Mouse (Mus musculus) liver, embryonic 16.5 days (tissue): Measurements from ENCODE around the gene Rex1bd. TPM values are rescaled to one million over a fixed set of nuclear protein-coding genes. Genes with fewer than 3 reads are reported as not detected.
A peak's percentile ranks its signal among the peaks of the same experiment; 100 is the strongest.
"Not testable (repeated sequence)": the region's sequence is repeated elsewhere in the genome, so short reads cannot be mapped to it uniquely, and the experiment has no call there.

Experiments
- ATAC-seq: fragments of 200-750 bp; cut with Nextera tagmentation; 2 replicates; pipeline ENCODE4 v1.8.0; 2017; ENCODE audit warnings: low read depth, mild to moderate bottlenecking, moderate number of reproducible peaks, moderate library complexity
- H3K27ac ChIP-seq: fragments of 300-500 bp; sonication (generic); 2 replicates; pipeline ENCODE4 v1.5.1; 2014; ENCODE audit warnings: mild to moderate bottlenecking, low read length
- H3K27me3 ChIP-seq: fragments of 300-500 bp; sonication (generic); 2 replicates; pipeline ENCODE4 v1.6.1; 2014; ENCODE audit warnings: low read depth, low read length, mixed read lengths; ENCODE audit not compliant: control insufficient read depth, insufficient read depth
- H3K36me3 ChIP-seq: fragments of 300-500 bp; sonication (generic); 2 replicates; pipeline ENCODE4 v1.6.1; 2014; ENCODE audit warnings: mild to moderate bottlenecking; ENCODE audit not compliant: control insufficient read depth, insufficient read depth
- H3K4me1 ChIP-seq: fragments of 300-500 bp; sonication (generic); 2 replicates; pipeline ENCODE4 v1.6.1; 2014; ENCODE audit warnings: low read depth, low read length, mixed read lengths; ENCODE audit not compliant: control insufficient read depth
- H3K4me2 ChIP-seq: fragments of 300-500 bp; sonication (generic); 2 replicates; pipeline ENCODE4 v1.6.1; 2014; ENCODE audit warnings: low read depth, low read length, mixed read lengths
- H3K4me3 ChIP-seq: fragments of 300-500 bp; sonication (generic); 2 replicates; pipeline ENCODE4 v1.5.1; 2014; ENCODE audit warnings: low read depth, mild to moderate bottlenecking, low read length
- H3K9ac ChIP-seq: fragments of 300-500 bp; sonication (generic); 2 replicates; pipeline ENCODE4 v1.6.1; 2014; ENCODE audit warnings: low read depth, low read length
- H3K9me3 ChIP-seq: fragments of 300-500 bp; sonication (generic); replicated peaks from 2 replicates; pipeline ENCODE4 v1.6.1; 2016; ENCODE audit warnings: low read length; ENCODE audit not compliant: control insufficient read depth
- WGBS: fragments of 180-500 bp; shearing (Covaris S2); extraction: QIAGEN DNeasy Blood & Tissue Kit; methylation state at CpG from one replicate; pipeline ENCODE4 v1.1.7; 2014; ENCODE audit not compliant: insufficient replicate concordance; 5-methylcytosine and 5-hydroxymethylcytosine counted together
- polyA plus RNA-seq: library from polyadenylated mRNA; unstranded; fragments of >200 nt; fragmentation: Nextera tagmentation; extraction: Ambion mirVana; gene quantifications from 2 replicates; pipeline ENCODE4 v1.2.1, GENCODE M21; 2015

The Rex1bd gene
- polyA plus RNA-seq, 1 experiment from 2014 or later = 55.6 TPM

DNA sequence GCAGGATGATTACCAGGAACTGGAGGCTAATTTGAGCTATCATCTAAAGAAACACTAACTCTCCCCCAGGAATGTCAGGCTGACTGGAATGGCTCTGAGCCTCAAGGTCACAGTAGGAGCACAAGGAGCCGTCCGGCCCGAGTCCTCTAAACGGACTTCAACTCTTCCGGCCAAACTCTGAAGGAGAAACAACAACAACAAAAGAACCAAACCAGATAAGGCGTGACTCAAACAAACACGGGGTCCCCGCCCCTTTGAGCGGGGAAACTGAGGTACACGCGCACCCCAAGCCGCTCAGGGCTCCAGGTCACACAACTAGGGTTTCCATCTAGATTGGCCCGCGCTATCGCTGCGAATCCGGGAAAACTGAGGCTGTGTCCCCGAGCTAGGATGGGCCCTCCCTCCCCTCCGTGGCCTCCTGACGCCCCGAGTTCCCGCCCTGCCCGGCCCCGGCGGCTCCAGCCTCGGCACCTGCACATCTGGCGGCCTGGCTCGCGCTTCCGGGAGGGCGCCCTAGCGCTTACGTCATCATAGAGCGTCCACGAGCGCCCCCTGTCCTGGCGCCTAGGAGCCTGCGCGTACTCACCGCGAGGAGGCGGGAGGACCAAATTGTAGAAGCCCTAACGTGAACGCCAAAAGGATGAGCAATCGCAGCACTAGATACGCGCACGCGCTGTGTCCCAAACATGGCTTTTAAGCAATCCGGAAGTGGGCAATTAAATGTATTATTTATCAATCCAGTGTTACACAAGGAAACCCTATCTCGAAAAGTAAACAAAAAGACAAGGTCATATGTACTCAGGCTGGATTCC, 16.2 kb upstream of the Rex1bd start:
- under 1% methylated on average over 51 of the region's 51 CpGs for WGBS

DNA sequence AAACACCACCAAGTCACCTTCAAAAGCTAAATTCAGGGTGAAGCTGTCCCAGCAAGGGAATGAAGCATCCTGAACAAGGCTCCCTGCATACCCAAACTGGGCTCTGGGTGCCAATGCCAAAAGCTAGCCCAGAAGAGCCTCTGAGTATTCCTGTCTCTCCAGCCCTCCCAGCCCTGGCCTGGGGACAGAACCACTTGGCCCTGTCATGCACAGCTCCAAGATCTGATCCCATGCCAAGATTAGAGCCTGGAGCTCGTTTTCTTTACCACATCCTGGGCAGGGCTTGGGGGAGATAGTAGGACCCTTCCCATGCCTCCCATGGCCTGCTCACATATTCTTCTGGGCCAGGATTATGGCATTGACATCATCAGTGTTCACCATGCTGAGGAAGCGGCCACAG, 13.1 kb upstream of the Rex1bd start:
- Histone ChIP-seq H3K4me2 (no peak overlapping the region), H3K9me3 (no peaks in the 10 kb centered on the region), H3K27me3 (no peaks in the 10 kb centered on the region), H3K27ac (no peak overlapping the region), H3K4me1 (peaks cover 14% of the 10 kb centered on the region), H3K36me3 (peaks cover 7% of the 10 kb centered on the region), H3K9ac (no peak overlapping the region), H3K4me3 (no peak overlapping the region)
- no peak for ATAC-seq
- WGBS = 40% methylated on average over 2 of the region's 2 CpGs

More for the DNA sequence above, 16.2 kb upstream of the Rex1bd start:
- peak overlapping the region; percentile 89 for H3K9ac ChIP-seq
- peak; percentile 83 for ATAC-seq
- H3K36me3 ChIP-seq = peaks cover 7% of the 10 kb centered on the region
- no peaks in the 10 kb centered on the region for H3K27me3 ChIP-seq
- H3K4me3 ChIP-seq = peak overlapping the region; percentile 84
- peaks cover 24% of the 10 kb centered on the region for H3K4me1 ChIP-seq
- H3K4me2 ChIP-seq = peak overlapping the region; percentile 86
- H3K27ac ChIP-seq = peak overlapping the region; percentile 92
- no peaks in the 10 kb centered on the region for H3K9me3 ChIP-seq

DNA sequence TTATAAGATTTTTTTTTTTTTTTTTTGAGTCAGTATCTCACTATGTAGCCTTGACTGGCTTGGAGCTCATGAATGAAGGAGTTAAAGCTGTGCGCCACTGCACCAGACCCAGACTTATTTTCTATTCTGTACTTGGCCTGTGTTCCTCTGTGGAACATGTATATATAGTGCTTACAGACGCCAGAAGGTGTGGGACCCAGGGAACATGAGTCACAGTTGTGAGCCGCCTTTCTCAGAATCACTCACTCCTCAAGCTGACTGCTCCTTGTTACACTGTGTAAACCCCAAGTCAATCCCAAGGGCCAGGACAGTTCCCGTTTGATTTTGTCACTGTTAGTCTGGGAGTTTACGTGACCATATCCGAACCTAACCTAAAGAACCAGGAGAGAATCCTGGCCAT, 12.5 kb upstream of the Rex1bd start:
- Histone ChIP-seq H3K4me1 (peaks cover 14% of the 10 kb centered on the region), H3K4me2 (no peak overlapping the region), H3K4me3 (no peak overlapping the region), H3K9ac (no peak overlapping the region), H3K27me3 (no peaks in the 10 kb centered on the region), H3K27ac (no peak overlapping the region), H3K36me3 (peaks cover 11% of the 10 kb centered on the region), H3K9me3 (no peaks in the 10 kb centered on the region)
- no peak for ATAC-seq
- WGBS = 75% methylated on average over 6 of the region's 6 CpGs

DNA sequence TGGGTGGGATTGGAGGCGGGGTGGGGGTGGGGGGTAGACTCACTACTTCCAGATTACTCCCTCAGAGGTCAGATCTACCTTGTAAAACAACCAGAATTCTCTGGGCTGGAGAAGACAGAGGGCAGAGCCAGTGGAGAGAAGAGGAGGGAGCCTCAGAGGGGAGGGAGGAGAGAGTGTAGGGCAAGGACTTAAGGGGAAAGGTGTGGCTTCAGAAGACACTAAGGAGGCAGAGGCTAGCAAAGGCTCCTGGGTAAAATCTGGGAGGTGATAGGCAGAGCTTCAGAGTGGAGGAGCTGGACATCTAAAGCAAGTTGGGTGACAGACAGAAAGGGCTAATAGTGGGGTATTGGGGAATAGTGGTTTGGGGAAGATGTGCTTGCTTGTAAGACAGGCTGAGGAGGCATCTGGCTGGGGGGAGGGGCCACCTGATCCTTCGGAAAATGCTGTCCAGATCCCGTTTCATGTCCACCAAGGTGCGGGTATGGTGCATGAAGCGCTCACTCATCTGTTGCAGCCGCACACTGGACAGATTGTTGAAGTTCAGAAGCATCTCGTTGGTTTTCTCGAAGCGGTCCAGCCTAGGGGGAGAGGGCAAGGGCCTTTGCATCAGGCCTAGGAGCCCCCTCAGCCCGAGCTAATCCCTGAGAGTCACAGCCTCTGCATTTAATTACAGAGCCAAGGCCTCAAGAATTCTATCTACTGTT, 11.5 kb upstream of the Rex1bd start:
- H3K4me2 ChIP-seq = no peak overlapping the region
- H3K36me3 ChIP-seq = peaks cover 17% of the 10 kb centered on the region
- no peaks in the 10 kb centered on the region for H3K27me3 ChIP-seq
- no peak overlapping the region for H3K4me3 ChIP-seq
- H3K4me1 ChIP-seq = peaks cover 8% of the 10 kb centered on the region
- no peak overlapping the region for H3K27ac ChIP-seq
- H3K9ac ChIP-seq = no peak overlapping the region
- 79% methylated on average over 10 of the region's 10 CpGs for WGBS
- ATAC-seq = no peak
- H3K9me3 ChIP-seq = no peaks in the 10 kb centered on the region

DNA sequence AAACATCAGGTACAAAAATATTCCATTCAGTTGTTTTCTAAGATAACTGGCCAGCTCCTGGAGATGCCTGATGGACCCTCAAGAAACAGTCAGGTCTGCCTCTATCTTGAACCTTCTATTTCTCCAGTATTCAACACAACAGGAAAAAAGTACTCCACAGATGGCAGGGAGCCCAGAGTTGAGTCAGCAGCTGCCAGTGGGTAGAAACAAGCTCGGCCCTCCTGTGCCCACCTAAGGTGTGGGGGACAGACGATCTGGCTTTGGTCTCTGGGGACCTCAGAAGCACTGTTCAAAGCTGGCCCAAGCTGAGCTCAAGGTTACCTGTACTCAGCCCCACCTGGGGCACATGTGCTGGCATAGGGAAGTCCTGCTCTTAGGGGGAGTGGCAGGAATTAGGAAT, 6.9 kb upstream of the Rex1bd start:
- Histone ChIP-seq H3K4me1 (peaks cover 25% of the 10 kb centered on the region), H3K27me3 (no peaks in the 10 kb centered on the region), H3K9ac (no peak overlapping the region), H3K27ac (no peak overlapping the region), H3K4me2 (no peak overlapping the region), H3K4me3 (no peak overlapping the region), H3K36me3 (peaks cover 15% of the 10 kb centered on the region), H3K9me3 (no peaks in the 10 kb centered on the region)
- WGBS = 72% methylated on average over 2 of the region's 2 CpGs
- no peak for ATAC-seq

DNA sequence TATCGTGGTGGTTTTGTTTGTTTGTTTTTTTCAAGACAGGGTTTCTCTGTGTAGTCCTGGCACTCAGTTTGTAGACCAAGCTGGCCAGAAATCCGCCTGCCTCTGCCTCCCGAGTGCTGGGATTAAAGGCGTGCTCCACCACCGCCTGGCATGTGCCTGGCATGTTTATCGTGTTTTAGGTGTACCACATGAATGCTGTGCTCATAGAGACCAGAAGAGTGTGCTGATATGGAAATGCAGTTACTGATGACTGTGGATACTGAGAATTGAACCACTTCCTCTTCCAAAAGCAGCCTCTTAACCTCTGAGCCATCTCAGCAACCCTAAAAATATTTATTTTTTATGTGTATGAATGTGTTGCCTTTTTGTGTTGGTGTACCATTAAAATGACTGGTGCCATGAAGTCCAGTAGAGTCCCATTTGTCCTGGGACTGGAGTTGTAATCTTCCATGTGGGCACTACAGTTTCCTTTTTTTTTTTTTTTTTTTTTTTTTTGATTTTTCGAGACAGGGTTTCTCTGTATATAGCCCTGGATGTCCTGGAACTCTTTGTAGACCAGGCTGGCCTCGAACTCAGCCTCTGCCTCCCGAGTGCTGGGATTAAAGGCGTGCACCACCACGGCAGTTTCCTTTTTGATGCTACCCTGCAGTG, 5.8 kb upstream of the Rex1bd start:
- peaks cover 23% of the 10 kb centered on the region for H3K36me3 ChIP-seq
- WGBS = 62% methylated on average over 11 of the region's 11 CpGs

DNA sequence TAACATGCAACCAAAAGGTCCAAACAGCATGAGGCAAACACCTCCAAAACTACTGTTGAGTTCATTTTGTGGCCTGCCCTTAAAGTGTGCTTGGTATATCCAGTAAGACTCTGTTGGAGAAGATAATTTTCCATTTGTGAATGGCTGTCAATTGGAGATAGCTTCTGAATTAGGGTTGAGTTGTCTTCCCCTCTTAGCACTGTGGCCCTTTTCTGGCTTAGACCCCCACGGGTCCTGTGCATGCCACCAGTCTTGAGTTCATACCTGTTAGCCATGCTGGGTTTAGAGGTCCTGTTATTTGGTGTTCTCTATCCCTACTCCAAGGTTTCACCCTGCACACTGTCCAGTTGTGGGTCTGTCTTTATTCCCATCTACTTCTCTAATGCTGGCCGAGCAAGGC, 5.2 kb upstream of the Rex1bd start:
- Histone ChIP-seq H3K27me3 (no peaks in the 10 kb centered on the region), H3K9ac (peak overlapping the region; percentile 99; the same call in 1 of the 2 replicates), H3K27ac (peak overlapping the region; percentile 99), H3K4me2 (peak overlapping the region; percentile 76), H3K4me3 (peak overlapping the region; percentile 99), H3K4me1 (peaks cover 29% of the 10 kb centered on the region), H3K9me3 (no peaks in the 10 kb centered on the region), H3K36me3 (peaks cover 27% of the 10 kb centered on the region)
- 69% methylated on average over 2 of the region's 2 CpGs for WGBS
- ATAC-seq = no peak

More for the DNA sequence above, 5.8 kb upstream of the Rex1bd start:
- no peak overlapping the region for H3K9ac ChIP-seq
- no peaks in the 10 kb centered on the region for H3K9me3 ChIP-seq
- peak overlapping the region; percentile 99 for H3K27ac ChIP-seq
- no peaks in the 10 kb centered on the region for H3K27me3 ChIP-seq
- no peak for ATAC-seq
- no peak overlapping the region for H3K4me3 ChIP-seq
- peak overlapping the region; percentile 76 for H3K4me2 ChIP-seq
- H3K4me1 ChIP-seq = peaks cover 26% of the 10 kb centered on the region

DNA sequence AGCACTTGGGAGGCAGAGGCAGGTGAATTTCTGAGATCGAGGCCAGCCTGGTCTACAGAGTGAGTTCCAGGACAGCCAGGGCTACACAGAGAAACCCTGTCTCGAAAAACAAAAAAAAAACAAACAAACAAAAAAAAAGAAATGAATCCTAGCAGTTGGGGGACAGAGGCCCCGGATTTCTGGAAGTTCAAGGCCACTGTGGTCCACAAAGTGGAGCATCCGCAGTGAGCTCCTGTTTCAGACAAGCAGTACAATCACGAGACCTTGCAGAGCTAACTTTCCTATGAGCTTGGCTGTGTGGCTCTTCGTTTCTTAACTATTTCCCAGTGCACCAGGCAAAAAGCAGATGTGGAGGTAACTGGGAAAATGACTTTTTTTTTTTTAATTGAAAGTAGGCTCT, 4.6 kb upstream of the Rex1bd start:
- H3K4me1 ChIP-seq = peaks cover 31% of the 10 kb centered on the region
- H3K27ac ChIP-seq = peak overlapping the region; percentile 99
- H3K36me3 ChIP-seq = peaks cover 27% of the 10 kb centered on the region
- H3K27me3 ChIP-seq, ATAC-seq, H3K9me3 ChIP-seq: not testable (repeated sequence)
- H3K9ac ChIP-seq = peak overlapping the region; percentile 99
- WGBS = 37% methylated on average over 6 of the region's 6 CpGs
- H3K4me2 ChIP-seq = peak overlapping the region; percentile 76
- H3K4me3 ChIP-seq = peak overlapping the region; percentile 99
